Mouse (Mus musculus) kidney, adult 2 months (tissue): ENCODE data around the gene 1700020D05Rik.

ENCODE experiments used
- CTCF ChIP-seq: fragments of 200-500 bp; conservative IDR thresholded peaks from 2 replicates; pipeline ENCODE4 v1.5.1; 2011; ENCODE audit warnings: low read depth, mild to moderate bottlenecking, control low read depth, low read length, moderate library complexity, mixed read lengths; ENCODE audit not compliant: insufficient read depth, insufficient read length
- POLR2A ChIP-seq: fragments of 200-500 bp; IDR thresholded peaks from one replicate; pipeline ENCODE4 v1.6.1; 2011; ENCODE audit warnings: low read depth, low read length, control low read depth

DNA sequence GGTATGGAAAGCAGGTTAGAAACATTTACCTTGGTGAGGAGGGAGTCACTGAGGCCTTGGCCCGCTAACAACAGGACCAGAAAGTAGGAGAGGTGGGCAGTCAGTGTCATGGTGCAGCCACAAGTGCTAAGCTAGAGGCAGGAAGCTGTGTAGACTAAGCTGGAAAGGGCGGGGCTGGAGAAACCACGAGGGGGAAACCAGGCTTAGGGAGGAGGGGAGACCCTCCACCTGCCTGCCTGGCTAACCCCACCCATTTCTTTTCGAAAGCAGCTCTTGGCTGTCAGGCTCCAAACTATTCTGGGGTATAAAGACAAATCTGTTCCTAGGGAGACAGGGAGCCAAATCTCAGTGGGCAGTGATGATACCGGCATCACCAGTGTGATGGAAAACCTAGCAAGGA, 35.2 kb downstream of the 1700020D05Rik start, which contains the start of gene Ctsw:
- TF ChIP-seq CTCF (no peak), POLR2A (no peak)
